Mouse (Mus musculus) kidney, embryonic 16.5 days (tissue): ENCODE measurements around the gene Hmgcl. TPM values are rescaled to one million over a fixed set of nuclear protein-coding genes. Genes with fewer than 3 reads are reported as not detected.

Source experiments
- ATAC-seq: fragments of 200-750 bp; cut with Nextera tagmentation; 2 replicates; pipeline ENCODE4 v1.8.0; 2017; ENCODE audit warnings: moderate TSS enrichment; ENCODE audit not compliant: low FRiP score, low TSS enrichment
- H3K27ac ChIP-seq: fragments of 300-500 bp; sonication (generic); 2 replicates; pipeline ENCODE4 v1.5.1; 2014; ENCODE audit warnings: low read length
- H3K27me3 ChIP-seq: fragments of 300-500 bp; sonication (generic); 2 replicates; pipeline ENCODE4 v1.6.1; 2014; ENCODE audit warnings: low read length, control low read depth, mixed read lengths; ENCODE audit not compliant: insufficient read depth
- H3K36me3 ChIP-seq: fragments of 300-500 bp; sonication (generic); 2 replicates; pipeline ENCODE4 v1.6.1; 2014; ENCODE audit warnings: low read length, control low read depth, mixed read lengths; ENCODE audit not compliant: insufficient read depth
- H3K4me1 ChIP-seq: fragments of 300-500 bp; sonication (generic); 2 replicates; pipeline ENCODE4 v1.6.1; 2014; ENCODE audit warnings: low read length, control low read depth, mixed read lengths; ENCODE audit not compliant: insufficient read depth
- H3K4me2 ChIP-seq: fragments of 300-500 bp; sonication (generic); replicated peaks from 2 replicates; pipeline ENCODE4 v1.6.1; 2014; ENCODE audit warnings: low read depth, low read length
- H3K4me3 ChIP-seq: fragments of 300-500 bp; sonication (generic); 2 replicates; pipeline ENCODE4 v1.5.1; 2014; ENCODE audit warnings: mild to moderate bottlenecking, low read length
- H3K9ac ChIP-seq: fragments of 300-500 bp; sonication (generic); replicated peaks from 2 replicates; pipeline ENCODE4 v1.6.1; 2014; ENCODE audit warnings: low read length
- H3K9me3 ChIP-seq: fragments of 300-500 bp; sonication (generic); 2 replicates; pipeline ENCODE4 v1.6.1; 2016; ENCODE audit warnings: low read length, control low read depth
- WGBS: fragments of 180-500 bp; shearing (Covaris S2); extraction: QIAGEN DNeasy Blood & Tissue Kit; methylation state at CpG from one replicate; pipeline ENCODE4 v1.1.7; 2014; 5-methylcytosine and 5-hydroxymethylcytosine counted together
- polyA plus RNA-seq: library from polyadenylated mRNA; unstranded; fragments of >200 nt; fragmentation: Nextera tagmentation; extraction: Ambion mirVana; gene quantifications from 2 replicates; pipeline ENCODE4 v1.2.1, GENCODE M21; 2015

Hmgcl gene
- polyA plus RNA-seq, 1 experiment from 2014 or later: 93.2 TPM

GRCm38 (mm10) chr4:135925341-135925740 lies 20.9 kb upstream of the Hmgcl start:
- H3K27me3 ChIP-seq: no peaks in the 10 kb centered on the region
- no peak overlapping the region for H3K27ac ChIP-seq
- no peak overlapping the region for H3K9ac ChIP-seq
- H3K36me3 ChIP-seq: peaks cover 17% of the 10 kb centered on the region
- H3K4me2 ChIP-seq: no peak overlapping the region
- ATAC-seq: no peak
- H3K9me3 ChIP-seq: no peaks in the 10 kb centered on the region
- 85% methylated on average over 5 of the region's 5 CpGs for WGBS
- H3K4me3 ChIP-seq: no peak overlapping the region
- peaks cover 5% of the 10 kb centered on the region for H3K4me1 ChIP-seq

GRCm38 (mm10) chr4:135926195-135926808 lies 19.9 kb upstream of the Hmgcl start:
- Histone ChIP-seq H3K27ac (no peak overlapping the region), H3K36me3 (peaks cover 22% of the 10 kb centered on the region), H3K4me2 (no peak overlapping the region), H3K4me1 (peaks cover 5% of the 10 kb centered on the region), H3K27me3 (no peaks in the 10 kb centered on the region), H3K4me3 (no peak overlapping the region), H3K9ac (no peak overlapping the region), H3K9me3 (no peaks in the 10 kb centered on the region)
- WGBS: 87% methylated on average over 10 of the region's 10 CpGs
- no peak for ATAC-seq

- peaks cover 4% of the 10 kb centered on the region for H3K4me1 ChIP-seq
- no peak for ATAC-seq
These were observed 19.4 kb upstream of the Hmgcl start for GRCm38 (mm10) chr4:135926861-135927260.

GRCm38 (mm10) chr4:135928376-135928775 lies 17.9 kb upstream of the Hmgcl start:
- Histone ChIP-seq H3K36me3 (peaks cover 24% of the 10 kb centered on the region), H3K4me1 (no peaks in the 10 kb centered on the region), H3K27ac (no peak overlapping the region), H3K4me3 (no peak overlapping the region), H3K9ac (no peak overlapping the region), H3K4me2 (no peak overlapping the region), H3K9me3 (no peaks in the 10 kb centered on the region), H3K27me3 (no peaks in the 10 kb centered on the region)
- 80% methylated on average over 9 of the region's 9 CpGs for WGBS
- ATAC-seq: no peak

More at GRCm38 (mm10) chr4:135926861-135927260, 19.4 kb upstream of the Hmgcl start:
- Histone ChIP-seq H3K36me3 (peaks cover 24% of the 10 kb centered on the region), H3K27me3 (no peaks in the 10 kb centered on the region), H3K9ac (no peak overlapping the region), H3K4me2 (no peak overlapping the region), H3K9me3 (no peaks in the 10 kb centered on the region), H3K4me3 (no peak overlapping the region), H3K27ac (no peak overlapping the region)
- WGBS: 92% methylated on average over 3 of the region's 3 CpGs

- H3K27ac ChIP-seq: no peak overlapping the region
- no peaks in the 10 kb centered on the region for H3K27me3 ChIP-seq
- ATAC-seq: no peak
- no peak overlapping the region for H3K9ac ChIP-seq
- H3K4me2 ChIP-seq: no peak overlapping the region
- no peak overlapping the region for H3K4me3 ChIP-seq
- peaks cover 23% of the 10 kb centered on the region for H3K36me3 ChIP-seq
- 83% methylated on average over 5 of the region's 5 CpGs for WGBS
- no peaks in the 10 kb centered on the region for H3K4me1 ChIP-seq
- H3K9me3 ChIP-seq: no peaks in the 10 kb centered on the region
These were observed 16.8 kb upstream of the Hmgcl start for GRCm38 (mm10) chr4:135929405-135929804.

- 86% methylated on average over 9 of the region's 9 CpGs for WGBS
- no peak for ATAC-seq
- H3K9me3 ChIP-seq: no peaks in the 10 kb centered on the region
- no peaks in the 10 kb centered on the region for H3K4me1 ChIP-seq
- no peak overlapping the region for H3K27ac ChIP-seq
- H3K4me2 ChIP-seq: no peak overlapping the region
- H3K36me3 ChIP-seq: peaks cover 23% of the 10 kb centered on the region
- H3K4me3 ChIP-seq: no peak overlapping the region
- no peak overlapping the region for H3K9ac ChIP-seq
- no peaks in the 10 kb centered on the region for H3K27me3 ChIP-seq
These were observed 16.4 kb upstream of the Hmgcl start for GRCm38 (mm10) chr4:135929828-135930227.

- WGBS: 92% methylated on average over 8 of the region's 8 CpGs
- no peaks in the 10 kb centered on the region for H3K4me1 ChIP-seq
- H3K36me3 ChIP-seq: peaks cover 23% of the 10 kb centered on the region
- H3K9ac ChIP-seq: no peak overlapping the region
- H3K4me3 ChIP-seq: no peak overlapping the region
- no peak for ATAC-seq
- no peaks in the 10 kb centered on the region for H3K27me3 ChIP-seq
- H3K9me3 ChIP-seq: no peaks in the 10 kb centered on the region
- no peak overlapping the region for H3K4me2 ChIP-seq
- no peak overlapping the region for H3K27ac ChIP-seq
These were observed 16.0 kb upstream of the Hmgcl start for GRCm38 (mm10) chr4:135930239-135930638.

- Histone ChIP-seq H3K27ac (no peak overlapping the region), H3K9me3 (no peaks in the 10 kb centered on the region), H3K27me3 (no peaks in the 10 kb centered on the region), H3K4me2 (no peak overlapping the region), H3K9ac (no peak overlapping the region), H3K36me3 (peaks cover 14% of the 10 kb centered on the region), H3K4me1 (no peaks in the 10 kb centered on the region), H3K4me3 (no peak overlapping the region)
- 75% methylated on average over 5 of the region's 5 CpGs for WGBS
- no peak for ATAC-seq
These were observed 14.4 kb upstream of the Hmgcl start for GRCm38 (mm10) chr4:135931832-135932231.

GRCm38 (mm10) chr4:135934708-135935500 lies 11.3 kb upstream of the Hmgcl start:
- no peak overlapping the region for H3K4me2 ChIP-seq
- ATAC-seq: no peak
- H3K4me1 ChIP-seq: no peaks in the 10 kb centered on the region
- H3K9ac ChIP-seq: no peak overlapping the region; the same call in 1 of the 2 replicates
- 62% methylated on average over 12 of the region's 12 CpGs for whole genome bisulfite sequencing
- no peaks in the 10 kb centered on the region for H3K9me3 ChIP-seq
- no peak overlapping the region for H3K27ac ChIP-seq
- H3K4me3 ChIP-seq: no peak overlapping the region
- H3K27me3 ChIP-seq: no peaks in the 10 kb centered on the region
- H3K36me3 ChIP-seq: peaks cover 21% of the 10 kb centered on the region

GRCm38 (mm10) chr4:135935502-135935901 lies 10.7 kb upstream of the Hmgcl start:
- H3K4me2 ChIP-seq: no peak overlapping the region
- no peak overlapping the region; the same call in 1 of the 2 replicates for H3K9ac ChIP-seq
- H3K9me3 ChIP-seq: no peaks in the 10 kb centered on the region
- no peaks in the 10 kb centered on the region for H3K4me1 ChIP-seq
- ATAC-seq: no peak
- no peaks in the 10 kb centered on the region for H3K27me3 ChIP-seq
- H3K36me3 ChIP-seq: peaks cover 22% of the 10 kb centered on the region
- H3K27ac ChIP-seq: no peak overlapping the region
- no peak overlapping the region for H3K4me3 ChIP-seq
- 72% methylated on average over 5 of the region's 5 CpGs for WGBS
